Mouse (Mus musculus) right cerebral cortex, postnatal 25 days (tissue): Measurements from ENCODE around the gene Ulk3.

Experiments
- DNase-seq: peaks from one replicate; pipeline ENCODE4 v3.0.0; 2022

Ulk3 gene

DNA sequence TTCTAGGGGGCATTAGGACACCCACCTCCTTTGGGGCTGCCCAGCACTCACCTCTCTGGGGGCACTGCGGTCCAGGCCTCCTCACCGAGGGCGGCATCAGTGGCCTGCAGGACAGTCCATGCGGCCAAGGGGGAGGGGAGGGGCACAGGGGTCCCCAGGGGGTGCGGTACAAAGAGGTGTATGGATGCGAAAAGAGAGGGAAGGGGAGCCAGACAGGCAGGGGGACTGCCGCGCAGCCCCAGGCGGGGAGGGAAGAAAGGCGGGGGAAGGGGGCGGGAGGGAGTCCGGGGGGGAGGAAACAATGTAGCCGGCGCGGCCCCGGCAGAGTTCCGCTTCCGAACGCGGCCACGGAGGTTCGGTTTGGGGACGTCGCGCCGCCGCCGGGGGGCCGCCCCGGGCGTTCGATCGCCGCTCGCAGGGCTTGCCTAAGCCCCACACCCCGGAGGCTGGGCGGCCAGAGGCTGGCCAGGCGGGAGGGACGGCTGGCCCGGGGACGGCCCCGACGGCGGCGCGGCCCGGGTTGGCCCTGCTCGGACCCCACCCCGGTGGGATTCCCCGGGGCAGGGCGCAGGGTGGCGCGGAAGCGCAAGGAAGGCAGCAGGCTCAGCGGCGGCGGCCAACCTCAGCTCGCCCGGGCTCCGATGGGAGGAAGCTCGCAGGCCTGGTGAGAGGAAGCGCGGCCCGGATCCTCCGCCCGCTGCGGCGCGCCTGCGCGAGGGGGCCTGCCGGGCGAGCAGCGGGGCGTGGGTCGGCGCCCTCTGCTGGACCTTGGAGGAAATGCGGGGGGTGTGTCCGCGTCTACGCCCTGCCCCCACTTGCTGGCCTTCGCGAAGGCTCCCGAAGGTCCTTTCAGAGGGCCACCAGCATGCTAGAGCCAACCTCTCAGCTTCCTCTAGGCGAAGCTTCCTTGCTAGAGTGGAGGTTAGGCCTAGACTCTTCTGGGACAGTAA, 56.0 kb downstream of the Ulk3 start:
- DNase-seq, result peak; percentile 92
